Mouse (Mus musculus): ENCODE measurements around the gene Lama5.
"Not testable (repeated sequence)": the region's sequence is repeated elsewhere in the genome, so short reads cannot be mapped to it uniquely, and the experiment has no call there.

Lama5 gene

DNA sequence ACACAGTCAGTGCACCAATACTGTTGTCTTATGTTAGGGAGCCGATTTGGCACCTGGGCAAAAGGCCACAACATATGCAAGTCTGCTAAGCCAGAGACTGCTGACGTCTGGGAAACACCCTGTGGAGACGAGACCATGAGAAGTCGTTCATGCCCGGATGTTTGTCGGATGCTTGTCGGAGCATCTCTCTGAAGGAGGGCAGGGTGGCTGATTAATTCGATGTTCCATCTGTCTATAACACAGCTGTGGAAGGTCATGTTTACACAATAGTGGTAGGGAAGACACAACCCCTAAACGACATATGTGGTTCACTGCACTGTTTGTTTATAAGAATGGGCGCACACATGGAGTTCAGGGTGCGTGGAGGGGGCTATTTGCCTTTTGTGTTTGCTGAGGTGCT is 25.0 kb downstream of the Lama5 start:
- DNase-seq (ENCODE audit: low spot score in 2 of 2) = no peak

DNA sequence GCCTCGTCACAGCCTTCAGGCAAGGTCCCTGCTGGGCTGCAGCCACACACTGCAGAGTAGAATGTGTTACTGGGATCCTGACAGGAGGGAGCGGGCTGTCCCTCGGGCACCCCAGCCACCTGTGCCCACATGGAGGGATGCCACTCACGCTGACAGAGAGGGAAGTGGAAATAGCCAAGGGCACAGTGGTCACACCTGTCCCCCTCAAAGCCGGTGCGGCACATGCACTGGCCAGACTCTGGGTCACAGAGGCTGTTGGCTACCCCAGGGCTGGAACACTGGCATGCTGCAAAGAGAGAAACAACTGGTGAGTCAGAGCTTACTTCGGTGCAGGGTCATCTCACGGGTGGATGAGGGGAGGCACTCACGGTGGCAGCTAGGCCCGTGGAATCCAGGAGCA is 26.9 kb downstream of the Lama5 start:
- DNase-seq (ENCODE audit: low spot score in 2 of 2) = no peak

DNA sequence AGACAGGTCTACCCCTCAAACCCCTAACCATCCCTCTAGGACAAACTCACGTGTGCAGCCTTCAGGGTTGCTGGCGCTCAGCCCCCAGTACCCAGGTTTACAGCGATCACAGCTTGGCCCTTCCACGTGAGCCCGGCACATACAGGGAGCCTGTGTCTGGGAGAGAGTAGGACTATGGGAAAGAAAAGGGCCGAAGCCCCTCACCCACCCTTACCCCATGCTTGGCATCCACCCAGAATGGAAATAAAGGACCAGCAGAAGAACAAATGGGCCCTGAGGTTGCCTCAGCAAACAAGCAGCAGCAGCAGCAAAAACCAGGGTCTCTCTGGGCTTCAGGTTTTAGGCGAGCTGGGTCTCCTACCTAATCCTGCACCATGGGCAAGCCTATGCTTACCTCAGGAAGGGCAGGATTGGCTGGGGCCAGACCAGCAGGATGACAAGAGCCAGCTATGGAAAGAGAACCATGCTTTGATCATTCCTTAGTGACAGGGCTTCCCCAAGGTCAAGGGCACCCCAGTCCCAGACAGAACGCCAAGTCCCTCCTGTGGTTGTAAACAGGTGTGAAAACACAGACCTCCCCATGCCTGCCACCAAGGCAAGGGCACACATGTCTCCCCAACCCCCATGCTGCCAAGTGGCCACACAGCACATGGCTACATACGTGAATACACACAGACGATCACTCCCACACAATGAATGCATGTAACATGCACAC is 28.2 kb downstream of the Lama5 start:
- no peak for DNase-seq (ENCODE audit: low spot score in 2 of 2)

DNA sequence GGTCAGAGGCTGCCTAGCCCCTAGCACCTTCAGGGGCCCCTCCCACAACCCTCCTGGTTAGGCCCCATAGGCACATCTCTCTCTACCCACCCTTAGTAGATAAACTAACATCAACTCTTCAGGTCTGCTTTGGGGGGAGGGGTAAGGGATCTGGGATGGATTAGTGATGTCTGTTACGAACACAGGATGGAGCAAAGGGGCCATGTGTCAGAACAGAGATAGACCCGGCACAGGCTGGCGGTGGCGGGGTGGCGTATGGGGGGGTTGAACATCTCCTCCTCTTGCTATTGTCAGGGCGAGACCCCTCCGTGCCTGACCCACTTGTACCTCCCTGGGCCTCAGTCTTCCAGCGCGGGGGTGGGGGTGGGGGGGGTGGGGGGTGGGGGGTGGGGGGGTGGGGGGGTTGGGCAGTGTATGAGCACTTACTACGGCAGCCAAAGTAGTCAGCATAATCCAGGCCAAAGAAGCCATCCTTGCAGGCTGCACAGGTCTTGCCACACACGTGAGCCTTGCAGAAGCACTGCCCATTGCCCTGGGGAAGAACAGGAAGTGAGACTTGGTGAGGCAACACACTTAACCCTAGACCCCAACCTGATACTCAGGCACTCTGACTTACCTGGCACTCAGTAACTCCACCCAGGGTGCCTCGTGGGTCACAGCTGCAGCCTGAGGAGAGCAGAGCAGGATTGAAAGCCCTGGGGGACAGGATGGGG is 28.9 kb downstream of the Lama5 start:
- no peak for DNase-seq (ENCODE audit: low spot score in 2 of 2)

DNA sequence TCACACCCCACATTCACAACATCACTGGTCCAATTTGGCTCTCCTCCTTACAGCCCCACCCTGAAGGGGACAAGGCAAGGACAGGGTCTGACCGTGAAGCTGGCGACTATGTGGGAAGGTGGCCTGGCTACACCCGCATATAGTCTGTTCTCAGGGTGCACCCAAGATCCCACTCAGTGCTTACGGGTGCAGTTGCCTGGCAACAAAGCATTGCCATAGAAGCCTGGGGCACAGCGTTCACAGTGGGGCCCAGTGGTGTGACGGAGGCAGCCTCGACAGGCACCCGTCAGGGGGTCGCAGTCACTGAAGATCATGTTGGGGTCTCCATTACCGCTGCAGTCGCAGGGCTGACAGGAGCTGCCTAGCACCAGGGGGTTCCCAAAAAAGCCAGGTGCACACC is 38.3 kb downstream of the Lama5 start:
- no peak for DNase-seq (ENCODE audit: low spot score in 2 of 2)

DNA sequence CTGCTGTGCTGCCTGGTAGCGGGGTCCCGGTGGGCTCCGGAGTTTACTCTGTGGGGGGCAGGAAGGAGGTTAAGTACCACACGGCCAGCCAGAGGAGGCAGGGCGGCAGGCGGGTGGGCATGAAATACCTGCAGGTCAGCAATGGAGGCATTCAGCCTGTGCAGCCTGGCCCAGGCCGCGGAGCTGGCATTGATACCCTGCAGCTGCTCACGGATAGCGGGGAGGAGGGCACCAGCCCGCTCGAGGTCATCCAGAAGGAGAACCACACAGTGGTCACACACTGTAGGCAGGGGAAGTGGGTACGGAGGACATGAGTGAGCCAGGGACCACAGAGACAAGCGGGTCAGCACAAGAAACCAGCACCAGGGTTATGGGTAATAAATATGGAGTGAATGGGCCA is 40.0 kb downstream of the Lama5 start:
- no peak for DNase-seq (ENCODE audit: low spot score in 2 of 2)

DNA sequence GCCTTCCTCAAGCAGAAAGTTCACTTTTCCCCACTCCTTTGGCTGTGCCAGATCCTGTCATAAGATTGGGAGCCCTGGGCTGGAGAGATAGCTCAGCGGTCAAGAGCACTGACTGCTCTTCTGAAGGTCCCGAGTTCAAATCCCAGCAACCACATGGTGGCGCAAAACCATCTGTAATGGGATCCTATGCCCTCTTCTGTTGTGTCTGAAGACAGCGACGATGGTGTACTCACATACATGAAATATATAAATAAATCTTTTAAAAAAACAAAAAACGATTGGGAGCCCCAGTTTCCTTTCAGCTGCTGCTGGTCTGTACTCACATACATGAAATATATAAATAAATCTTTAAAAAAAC is 40.9 kb downstream of the Lama5 start:
- no peak for DNase-seq (ENCODE audit: low spot score in 2 of 2)

DNA sequence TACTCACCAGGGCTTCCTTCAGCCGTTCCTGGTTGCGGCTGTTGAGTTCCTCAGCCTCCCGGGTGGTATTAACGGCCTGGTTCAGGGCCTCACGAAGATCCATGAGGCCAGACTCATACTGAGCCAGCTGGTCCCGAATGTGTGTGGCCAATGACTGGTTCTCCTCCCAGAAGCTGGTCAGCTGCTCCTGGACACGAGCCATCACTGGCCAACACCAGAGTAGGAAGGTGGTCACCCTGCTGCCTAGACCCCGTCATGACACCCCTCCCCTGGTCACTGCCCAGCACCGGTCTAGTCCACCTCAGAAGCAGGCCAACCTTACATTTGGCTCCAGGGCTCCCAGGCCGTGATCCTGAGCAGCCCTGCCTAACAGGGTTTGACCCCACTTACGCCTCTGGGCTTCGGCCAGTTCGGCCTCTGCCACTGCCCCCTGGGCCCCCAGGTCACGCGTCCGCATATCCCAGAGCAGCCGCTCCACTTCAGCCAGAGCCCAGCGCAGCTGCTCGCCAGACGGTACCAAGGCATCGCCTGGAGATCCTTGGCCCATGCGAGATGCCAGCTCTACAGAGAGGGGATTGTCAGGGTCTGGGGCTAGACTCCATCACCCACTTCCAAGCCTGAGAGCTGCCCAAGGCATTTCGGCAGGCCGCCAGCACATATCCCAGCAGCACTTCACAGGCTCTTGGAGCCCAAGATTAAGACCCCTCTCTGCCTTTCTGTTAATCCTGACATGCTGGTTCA is 41.5 kb downstream of the Lama5 start:
- no peak for DNase-seq (ENCODE audit: low spot score in 2 of 2)

DNA sequence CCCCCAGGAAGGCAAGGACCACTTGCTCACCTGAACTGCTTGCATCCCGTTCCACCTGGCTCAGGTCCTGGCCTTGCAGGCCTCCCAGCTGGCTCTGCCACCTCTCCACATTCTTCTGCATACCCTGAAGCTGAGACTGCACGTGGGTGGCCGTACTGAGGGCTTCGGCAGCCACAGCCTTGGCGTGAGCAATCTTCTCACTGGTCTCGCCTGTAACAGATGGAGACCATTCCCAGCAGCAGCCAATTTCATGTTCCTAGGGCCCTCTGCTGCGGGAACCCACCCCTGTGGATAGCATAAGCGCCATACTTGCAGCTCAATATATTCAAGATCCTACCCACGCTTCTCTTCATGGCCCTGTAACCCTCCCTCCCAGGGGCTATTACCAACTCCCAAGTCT is 44.1 kb downstream of the Lama5 start:
- DNase-seq (ENCODE audit: low spot score in 2 of 2) = no peak

DNA sequence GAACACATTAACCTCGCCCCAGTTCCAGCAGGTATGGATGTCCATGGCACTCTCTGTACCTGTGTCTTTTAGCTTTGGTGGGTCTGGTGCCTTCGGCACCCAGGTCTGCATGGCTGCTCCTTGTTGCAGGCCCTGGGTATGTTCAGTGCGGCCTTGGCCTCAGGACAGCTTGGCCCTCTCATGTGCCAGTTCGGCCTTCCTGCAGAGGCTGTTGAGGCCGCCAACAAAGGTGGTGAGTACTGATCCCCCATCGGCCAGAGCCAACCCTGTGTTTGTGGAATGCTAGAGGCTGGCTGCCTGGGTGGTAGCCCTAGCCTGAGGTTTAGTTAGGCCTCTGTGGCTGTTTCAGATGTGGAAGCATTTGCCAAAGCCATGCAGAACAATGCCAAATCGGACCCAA is 49.9 kb downstream of the Lama5 start:
- no peak for DNase-seq (ENCODE audit: low spot score in 2 of 2)

DNA sequence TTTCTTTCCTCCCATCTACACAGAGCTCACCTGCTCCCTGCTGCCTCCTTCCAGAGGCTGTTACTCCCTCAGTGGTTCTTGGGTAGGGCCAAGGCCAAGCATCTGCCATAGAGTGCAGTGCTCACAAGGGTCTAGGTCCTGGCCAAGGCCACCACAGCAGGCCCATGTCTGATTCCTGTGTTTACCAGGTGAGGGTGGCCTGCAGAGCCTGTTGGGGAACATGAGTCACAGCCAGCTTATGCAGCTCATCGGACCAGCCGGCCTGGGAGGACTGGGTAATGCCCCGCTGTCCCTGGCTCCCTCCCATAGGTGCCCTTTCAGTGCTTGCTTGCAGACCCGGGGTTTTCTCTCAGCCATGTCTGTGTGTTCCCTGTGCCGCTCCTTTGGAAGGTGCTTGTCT is 51.5 kb downstream of the Lama5 start:
- DNase-seq (ENCODE audit: low spot score in 2 of 2) = no peak

DNA sequence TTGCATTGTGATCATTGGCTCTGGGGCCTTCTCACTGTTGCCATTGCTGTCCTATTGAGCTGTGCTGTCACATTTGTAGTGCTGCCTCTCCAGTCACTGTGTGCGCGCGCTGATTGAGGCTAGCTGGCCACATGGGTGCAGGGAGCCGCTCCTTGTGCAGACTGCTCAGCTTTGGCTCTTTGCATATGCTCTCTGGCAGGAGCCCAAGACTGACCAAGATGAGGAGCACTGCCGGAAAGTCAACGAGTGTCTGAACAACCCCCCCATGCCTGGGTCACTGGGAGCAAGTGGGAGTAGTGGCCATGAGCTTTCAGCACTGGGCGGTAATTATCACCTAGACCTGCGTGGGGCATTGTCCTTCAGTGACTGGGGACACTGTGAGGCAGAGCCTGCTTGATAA is 51.9 kb downstream of the Lama5 start:
- DNase-seq (ENCODE audit: low spot score in 2 of 2) = not testable (repeated sequence)

DNA sequence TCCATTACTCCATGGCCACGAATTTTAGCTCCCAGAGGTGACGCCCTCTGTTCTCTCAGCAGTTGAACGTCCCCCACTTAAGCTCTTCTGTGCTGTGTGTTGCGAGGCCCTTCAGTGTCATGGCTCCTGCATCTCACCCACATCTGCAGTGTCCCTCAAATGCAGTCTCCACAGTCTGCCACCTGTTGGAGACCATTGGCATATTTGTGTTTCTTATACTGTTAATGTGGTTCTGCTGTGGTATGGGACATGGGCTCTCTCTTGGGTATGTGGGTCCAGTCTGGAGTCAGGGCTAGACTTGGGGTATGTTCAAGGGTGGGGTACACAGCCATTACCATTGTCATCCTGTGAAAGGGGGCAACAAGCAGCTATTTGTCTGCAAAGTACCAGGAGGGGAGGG is 52.5 kb downstream of the Lama5 start:
- peak in 1 of 2 experiments; percentile 10 for DNase-seq (ENCODE audit: low spot score in 2 of 2)

DNA sequence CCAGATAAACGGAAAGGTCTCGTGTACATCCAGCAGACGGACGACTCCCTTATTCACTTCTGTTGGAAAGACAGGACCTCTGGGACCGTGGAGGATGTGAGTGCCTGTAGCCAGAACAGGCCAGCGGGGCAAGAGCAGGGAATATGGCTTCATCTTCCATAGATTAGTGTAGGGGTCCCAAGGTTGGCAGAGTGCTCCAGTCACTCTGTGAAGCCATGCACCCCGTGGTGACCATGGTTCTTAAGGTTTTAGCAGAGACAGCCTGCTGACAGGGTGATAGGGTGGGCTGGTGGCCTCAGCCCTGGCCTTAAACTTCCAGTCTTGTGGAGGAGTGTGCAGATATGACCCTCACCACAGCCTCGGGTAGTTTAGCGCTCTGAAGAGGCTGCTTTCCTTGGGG is 53.5 kb downstream of the Lama5 start:
- DNase-seq (ENCODE audit: low spot score in 2 of 2) = no peak

DNA sequence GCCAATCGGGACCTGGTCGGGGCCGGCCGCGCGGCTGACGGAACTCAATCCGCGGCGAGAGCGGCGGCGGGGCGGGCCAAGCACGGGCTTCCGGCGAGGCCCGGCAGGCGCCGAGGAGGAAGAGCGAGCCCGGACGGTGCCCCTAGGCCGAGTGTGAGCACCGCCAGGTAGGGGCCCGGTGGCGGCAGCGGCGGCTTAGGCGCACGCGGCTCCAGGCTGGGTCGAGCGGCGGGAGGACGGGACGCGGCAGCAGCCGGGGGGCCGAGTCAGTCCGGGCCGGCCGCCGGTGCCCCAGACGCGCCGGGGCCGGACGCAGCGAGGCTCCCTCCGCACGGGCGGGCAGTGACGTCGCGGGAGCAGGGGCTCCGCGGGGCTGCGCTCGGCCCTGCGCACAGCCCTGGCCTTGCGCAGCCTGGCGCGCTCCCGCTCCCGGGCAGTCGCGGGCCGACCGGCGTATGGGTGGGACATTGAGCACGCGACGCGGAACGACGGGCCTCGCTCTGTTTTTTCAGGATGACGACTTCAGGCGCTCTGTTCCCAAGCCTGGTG is 54.1 kb downstream of the Lama5 start:
- DNase-seq (ENCODE audit: low spot score in 2 of 2) = no peak

DNA sequence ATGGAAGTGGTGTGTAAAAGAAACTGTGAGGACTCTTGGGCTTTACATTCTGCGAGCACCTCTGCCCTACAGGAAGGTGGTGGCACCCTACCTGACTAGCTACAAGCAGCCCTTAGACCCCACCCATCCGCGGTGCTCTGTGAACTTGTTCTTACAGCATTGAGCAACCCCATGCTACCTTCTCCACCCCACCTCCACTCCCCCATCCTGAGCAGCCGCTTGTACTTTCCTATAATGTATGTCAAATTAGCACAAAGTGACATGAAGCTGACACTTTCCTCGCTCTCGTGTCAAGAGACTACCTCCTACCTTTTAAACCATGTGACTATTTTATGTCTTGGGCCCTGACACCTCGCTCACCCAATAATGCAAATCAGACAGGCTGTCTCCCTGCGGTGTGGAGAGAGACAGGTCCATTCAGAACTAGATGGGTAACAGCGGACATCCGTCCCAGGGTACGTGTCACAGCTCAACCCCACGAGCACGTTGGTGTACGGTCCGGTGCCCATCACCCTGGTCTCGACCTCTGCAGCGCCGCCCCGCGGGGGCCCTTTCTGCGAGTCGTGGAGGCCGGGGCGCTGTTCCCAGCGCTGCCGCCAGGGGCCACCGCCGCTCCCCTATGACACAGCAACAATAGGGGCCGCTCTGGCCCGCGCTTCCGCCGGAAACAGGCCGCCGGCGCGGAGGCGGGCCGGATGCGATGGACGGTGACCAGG is 54.7 kb downstream of the Lama5 start, which contains the start of gene Adrm1:
Gene Adrm1 (plus strand): TSS at position 680 of the 716 bp plus-strand sequence.
- DNase-seq (ENCODE audit: low spot score in 2 of 2) = peak; percentile 97

DNA sequence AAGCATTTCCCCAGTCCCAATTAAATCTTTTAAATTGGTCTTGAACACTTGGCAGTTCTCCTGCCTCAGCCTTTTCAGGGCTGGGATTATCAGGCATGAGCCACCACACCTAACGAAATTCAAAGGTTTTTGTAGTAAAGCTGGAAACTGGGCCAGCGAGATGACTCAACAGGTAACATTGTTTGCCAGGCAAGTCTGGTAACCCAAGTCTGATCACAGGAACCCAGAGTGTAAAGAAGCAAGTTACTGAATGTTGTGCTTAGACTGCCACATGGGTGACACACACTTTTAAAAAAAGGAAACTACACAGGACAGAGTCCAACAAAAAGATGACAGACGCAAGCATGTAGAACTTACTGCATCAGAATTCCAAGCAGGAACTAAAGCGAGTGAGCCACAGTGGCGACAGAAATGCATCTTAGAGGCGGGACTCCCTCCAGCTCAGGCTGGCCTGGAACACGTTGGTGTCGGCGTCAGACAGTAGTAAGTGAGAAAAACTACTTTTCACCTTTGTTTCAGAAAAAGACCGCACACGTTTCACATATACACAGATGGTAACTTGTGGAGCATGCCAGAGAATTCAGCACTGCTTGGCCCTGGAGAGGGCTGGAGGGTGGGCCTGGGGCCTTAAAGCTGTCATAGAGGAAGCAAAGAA is 55.4 kb downstream of the Lama5 start:
- DNase-seq (ENCODE audit: low spot score in 2 of 2) = no peak

DNA sequence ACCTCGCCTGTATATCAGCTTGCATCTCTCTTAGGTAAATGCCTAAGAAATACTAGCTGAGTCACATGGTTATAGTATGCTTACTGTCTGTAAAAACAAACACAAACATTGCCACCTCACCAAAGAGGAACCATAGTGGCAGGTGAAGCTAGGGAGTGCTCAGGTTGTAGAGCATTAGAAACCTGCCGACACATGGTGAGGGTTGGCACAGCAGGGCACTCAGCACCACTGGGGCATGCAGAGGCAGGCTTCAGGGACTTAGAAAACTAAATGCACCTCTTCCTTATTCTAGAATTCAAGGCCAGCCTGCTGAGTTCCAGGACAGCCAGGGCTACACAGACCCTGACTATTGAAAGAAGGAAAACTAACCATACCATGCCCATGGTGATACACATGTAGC is 58.8 kb downstream of the Lama5 start:
- DNase-seq (ENCODE audit: low spot score in 2 of 2) = no peak

DNA sequence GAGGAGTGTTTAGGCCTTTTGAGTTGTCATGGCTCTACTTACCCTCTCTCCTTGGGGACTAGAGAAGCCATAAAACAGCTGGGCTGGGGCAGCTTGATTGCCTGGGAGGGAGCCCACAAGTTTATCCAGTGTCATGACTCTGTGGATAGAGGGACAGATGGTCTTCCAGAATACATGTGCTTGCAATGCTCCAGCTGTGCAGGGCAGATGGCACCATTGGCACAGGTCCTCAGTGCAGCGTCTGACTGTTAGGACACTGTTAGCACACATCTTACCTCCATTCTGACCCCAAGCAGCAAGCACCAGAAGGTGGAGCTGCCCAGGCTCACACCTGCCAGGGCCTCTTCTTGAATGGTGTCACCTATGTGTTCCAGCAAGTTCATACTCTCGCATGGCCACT is 59.8 kb downstream of the Lama5 start:
- DNase-seq (ENCODE audit: low spot score in 2 of 2) = no peak

DNA sequence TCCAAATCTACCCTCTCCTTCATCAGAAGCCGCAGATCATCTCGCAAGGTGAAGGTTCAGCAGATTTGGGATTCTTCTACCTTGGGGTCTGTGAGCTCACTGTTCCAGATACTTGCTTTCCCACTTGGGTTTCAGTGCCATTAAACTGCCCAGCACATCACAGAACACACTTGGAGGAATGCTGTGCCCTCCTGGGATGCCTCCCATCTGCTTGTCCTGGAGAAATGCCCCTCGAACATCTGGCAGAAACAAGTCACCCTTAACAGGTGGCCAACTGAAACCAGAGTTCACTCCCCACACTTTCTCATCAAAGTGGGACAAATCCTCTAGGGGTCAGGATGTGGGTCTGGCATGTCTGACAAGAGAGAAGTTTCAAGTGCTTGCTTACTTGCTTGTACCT is 67.0 kb downstream of the Lama5 start:
- DNase-seq (ENCODE audit: low spot score in 2 of 2) = no peak

DNA sequence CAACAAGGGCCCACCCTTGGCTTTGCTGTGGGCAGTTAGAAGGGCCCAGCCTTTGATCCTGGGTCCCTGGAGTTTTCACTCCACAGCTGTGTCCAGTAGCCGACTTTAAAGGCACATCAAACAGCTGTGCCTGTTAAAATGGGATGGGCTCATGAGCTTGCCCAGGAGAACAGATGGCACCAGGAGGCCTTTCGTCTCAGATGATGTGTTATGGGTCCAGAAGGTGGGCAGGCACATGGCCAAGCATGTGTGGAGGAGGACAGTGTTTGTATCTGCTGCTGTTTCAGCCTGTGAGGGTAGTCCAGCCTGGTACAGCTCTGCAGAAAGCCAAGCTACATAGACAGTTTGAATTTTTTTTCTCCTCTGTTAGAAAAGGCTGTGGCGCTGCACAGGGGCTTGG is 70.9 kb downstream of the Lama5 start:
- DNase-seq (ENCODE audit: low spot score in 2 of 2) = no peak
